Mouse (Mus musculus): ENCODE measurements around the gene Kcnk6. TPM values are rescaled to one million over a fixed set of nuclear protein-coding genes. Genes with fewer than 3 reads are reported as not detected.
A peak's percentile ranks its signal among the peaks of the same experiment; 100 is the strongest.

Gene Kcnk6
- polyA plus RNA-seq, 1 experiment from 2014 or later: 1.2 TPM

GRCm38 (mm10) chr7:29233745-29234144 lies 1.4 kb upstream of the Kcnk6 start:
- Histone ChIP-seq H3K27me3 (ENCODE audit: control insufficient read depth, insufficient read depth, low read length) (peaks cover 8% of the 10 kb centered on the region), H3K9me3 (ENCODE audit: control insufficient read depth, low read length) (no peaks in the 10 kb centered on the region), H3K36me3 (ENCODE audit: control insufficient read depth, insufficient read depth, low read length) (no peaks in the 10 kb centered on the region), H3K9ac (ENCODE audit: low read length) (0 out of 2 replicates have a peak overlapping the region, but pooled peaks have one; percentile 41), H3K4me2 (ENCODE audit: low read length) (peak overlapping the region; percentile 30; the same call in 1 of the 2 replicates), H3K4me3 (ENCODE audit: control insufficient read depth in 1 of 2, insufficient read depth in 1 of 2, low read depth in 1 of 2, low read length in 2 of 2) (no peak overlapping the region), H3K27ac (replicated peaks in 1 of 2; ENCODE audit: control insufficient read depth in 1 of 2, insufficient read depth in 1 of 2, low read depth in 2 of 2, low read length in 2 of 2) (peak overlapping the region; percentile 84 to 87), H3K4me1 (ENCODE audit: control insufficient read depth in 2 of 2, insufficient read depth in 2 of 2, low read length in 2 of 2) (peaks cover 9 to 26% of the 10 kb centered on the region in 2 experiments)
- WGBS: 9% methylated on average over 6 of the region's 6 CpGs
- ATAC-seq (ENCODE audit: insufficient number of reproducible peaks, insufficient read depth, low FRiP score, low read depth): peak; percentile 23; the same call in 1 of the 2 replicates

- peaks cover 8% of the 10 kb centered on the region for H3K27me3 ChIP-seq (ENCODE audit: control insufficient read depth, insufficient read depth, low read length)
- peak overlapping the region; percentile 87 for H3K9ac ChIP-seq (ENCODE audit: low read length)
- no peak for ATAC-seq (ENCODE audit: insufficient number of reproducible peaks, insufficient read depth, low FRiP score, low read depth)
- peak overlapping the region; percentile 54 to 63 for H3K4me3 ChIP-seq (ENCODE audit: control insufficient read depth in 1 of 2, insufficient read depth in 1 of 2, low read depth in 1 of 2, low read length in 2 of 2)
- no peaks in the 10 kb centered on the region for H3K36me3 ChIP-seq (ENCODE audit: control insufficient read depth, insufficient read depth, low read length)
- H3K27ac ChIP-seq (replicated peaks in 1 of 2; ENCODE audit: control insufficient read depth in 1 of 2, insufficient read depth in 1 of 2, low read depth in 2 of 2, low read length in 2 of 2): peak overlapping the region in 1 of 2 experiments; percentile 79; a peak in 2 of 4 replicates
- peak overlapping the region; percentile 95 for H3K4me2 ChIP-seq (ENCODE audit: low read length)
- H3K4me1 ChIP-seq (ENCODE audit: control insufficient read depth in 2 of 2, insufficient read depth in 2 of 2, low read length in 2 of 2): peaks cover 9 to 21% of the 10 kb centered on the region in 2 experiments
- H3K9me3 ChIP-seq (ENCODE audit: control insufficient read depth, low read length): no peaks in the 10 kb centered on the region
- 31% methylated on average over 3 of the region's 3 CpGs for whole genome bisulfite sequencing
These were observed 798 bp downstream of the Kcnk6 start for GRCm38 (mm10) chr7:29231517-29231916.

GRCm38 (mm10) chr7:29230560-29230959 lies 1.8 kb downstream of the Kcnk6 start:
- Histone ChIP-seq H3K9me3 (ENCODE audit: control insufficient read depth, low read length) (no peaks in the 10 kb centered on the region), H3K27ac (replicated peaks in 1 of 2; ENCODE audit: control insufficient read depth in 1 of 2, insufficient read depth in 1 of 2, low read depth in 2 of 2, low read length in 2 of 2) (no peak overlapping the region), H3K36me3 (ENCODE audit: control insufficient read depth, insufficient read depth, low read length) (no peaks in the 10 kb centered on the region), H3K4me1 (ENCODE audit: control insufficient read depth in 2 of 2, insufficient read depth in 2 of 2, low read length in 2 of 2) (peaks cover 9 to 20% of the 10 kb centered on the region in 2 experiments), H3K9ac (ENCODE audit: low read length) (no peak overlapping the region), H3K4me3 (ENCODE audit: control insufficient read depth in 1 of 2, insufficient read depth in 1 of 2, low read depth in 1 of 2, low read length in 2 of 2) (no peak overlapping the region), H3K27me3 (ENCODE audit: control insufficient read depth, insufficient read depth, low read length) (peaks cover 8% of the 10 kb centered on the region), H3K4me2 (ENCODE audit: low read length) (no peak overlapping the region)
- ATAC-seq (ENCODE audit: insufficient number of reproducible peaks, insufficient read depth, low FRiP score, low read depth): no peak
- 23% methylated on average over 3 of the region's 3 CpGs for WGBS

- 66% methylated on average over 4 of the region's 4 CpGs for WGBS
- no peak for ATAC-seq (ENCODE audit: insufficient number of reproducible peaks, insufficient read depth, low FRiP score, low read depth)
- H3K9ac ChIP-seq (ENCODE audit: low read length): no peak overlapping the region
- no peak overlapping the region for H3K27ac ChIP-seq (replicated peaks in 1 of 2; ENCODE audit: control insufficient read depth in 1 of 2, insufficient read depth in 1 of 2, low read depth in 2 of 2, low read length in 2 of 2)
- no peak overlapping the region for H3K4me3 ChIP-seq (ENCODE audit: control insufficient read depth in 1 of 2, insufficient read depth in 1 of 2, low read depth in 1 of 2, low read length in 2 of 2)
- no peak overlapping the region for H3K4me2 ChIP-seq (ENCODE audit: low read length)
- H3K36me3 ChIP-seq (ENCODE audit: control insufficient read depth, insufficient read depth, low read length): 0 out of 2 replicates have a peak, but pooled peaks cover 13% of the 10 kb centered on the region
- peaks cover 0 to 8% of the 10 kb centered on the region in 2 experiments; a peak in 3 of 4 replicates for H3K4me1 ChIP-seq (ENCODE audit: control insufficient read depth in 2 of 2, insufficient read depth in 2 of 2, low read length in 2 of 2)
- peaks cover 8% of the 10 kb centered on the region for H3K27me3 ChIP-seq (ENCODE audit: control insufficient read depth, insufficient read depth, low read length)
- no peaks in the 10 kb centered on the region for H3K9me3 ChIP-seq (ENCODE audit: control insufficient read depth, low read length)
These were observed 4.1 kb downstream of the Kcnk6 start for GRCm38 (mm10) chr7:29228202-29228601.

GRCm38 (mm10) chr7:29225520-29225919 lies 6.8 kb downstream of the Kcnk6 start:
- Histone ChIP-seq H3K4me2 (ENCODE audit: low read length) (no peak overlapping the region), H3K4me3 (ENCODE audit: control insufficient read depth in 1 of 2, insufficient read depth in 1 of 2, low read depth in 1 of 2, low read length in 2 of 2) (no peak overlapping the region), H3K9me3 (ENCODE audit: control insufficient read depth, low read length) (no peaks in the 10 kb centered on the region), H3K9ac (ENCODE audit: low read length) (no peak overlapping the region), H3K27me3 (ENCODE audit: control insufficient read depth, insufficient read depth, low read length) (no peaks in the 10 kb centered on the region), H3K27ac (replicated peaks in 1 of 2; ENCODE audit: control insufficient read depth in 1 of 2, insufficient read depth in 1 of 2, low read depth in 2 of 2, low read length in 2 of 2) (no peak overlapping the region), H3K4me1 (ENCODE audit: control insufficient read depth in 2 of 2, insufficient read depth in 2 of 2, low read length in 2 of 2) (no peaks in the 10 kb centered on the region), H3K36me3 (ENCODE audit: control insufficient read depth, insufficient read depth, low read length) (peaks cover 18% of the 10 kb centered on the region; the same call in 1 of the 2 replicates)
- whole genome bisulfite sequencing: 73% methylated on average over 13 of the region's 13 CpGs
- no peak for ATAC-seq (ENCODE audit: insufficient number of reproducible peaks, insufficient read depth, low FRiP score, low read depth)

- Histone ChIP-seq H3K27me3 (ENCODE audit: control insufficient read depth, insufficient read depth, low read length) (no peaks in the 10 kb centered on the region), H3K4me1 (ENCODE audit: control insufficient read depth in 2 of 2, insufficient read depth in 2 of 2, low read length in 2 of 2) (no peaks in the 10 kb centered on the region), H3K27ac (replicated peaks in 1 of 2; ENCODE audit: control insufficient read depth in 1 of 2, insufficient read depth in 1 of 2, low read depth in 2 of 2, low read length in 2 of 2) (no peak overlapping the region), H3K9me3 (ENCODE audit: control insufficient read depth, low read length) (peaks cover 6% of the 10 kb centered on the region), H3K4me2 (ENCODE audit: low read length) (no peak overlapping the region), H3K9ac (ENCODE audit: low read length) (no peak overlapping the region), H3K36me3 (ENCODE audit: control insufficient read depth, insufficient read depth, low read length) (peaks cover 18% of the 10 kb centered on the region; the same call in 1 of the 2 replicates), H3K4me3 (ENCODE audit: control insufficient read depth in 1 of 2, insufficient read depth in 1 of 2, low read depth in 1 of 2, low read length in 2 of 2) (no peak overlapping the region)
- WGBS: 20% methylated on average over 16 of the region's 16 CpGs
- ATAC-seq (ENCODE audit: insufficient number of reproducible peaks, insufficient read depth, low FRiP score, low read depth): no peak
These were observed 7.4 kb downstream of the Kcnk6 start for GRCm38 (mm10) chr7:29224756-29225394.

- Histone ChIP-seq H3K4me3 (ENCODE audit: control insufficient read depth in 1 of 2, insufficient read depth in 1 of 2, low read depth in 1 of 2, low read length in 2 of 2) (no peak overlapping the region), H3K9me3 (ENCODE audit: control insufficient read depth, low read length) (peaks cover 23% of the 10 kb centered on the region), H3K9ac (ENCODE audit: low read length) (no peak overlapping the region), H3K36me3 (ENCODE audit: control insufficient read depth, insufficient read depth, low read length) (no peaks in the 10 kb centered on the region), H3K4me2 (ENCODE audit: low read length) (no peak overlapping the region), H3K27me3 (ENCODE audit: control insufficient read depth, insufficient read depth, low read length) (peaks cover 8% of the 10 kb centered on the region; the same call in 1 of the 2 replicates), H3K27ac (replicated peaks in 1 of 2; ENCODE audit: control insufficient read depth in 1 of 2, insufficient read depth in 1 of 2, low read depth in 2 of 2, low read length in 2 of 2) (no peak overlapping the region), H3K4me1 (ENCODE audit: control insufficient read depth in 2 of 2, insufficient read depth in 2 of 2, low read length in 2 of 2) (peaks cover 4 to 5% of the 10 kb centered on the region in 2 experiments; a peak in 1 of 4 replicates)
- ATAC-seq (ENCODE audit: insufficient number of reproducible peaks, insufficient read depth, low FRiP score, low read depth): no peak
- 45% methylated on average over 15 of the region's 15 CpGs for WGBS
These were observed 17.5 kb downstream of the Kcnk6 start for GRCm38 (mm10) chr7:29214846-29215245.
